Mouse (Mus musculus): ENCODE results near the gene Klhl29. TPM values are rescaled to one million over a fixed set of nuclear protein-coding genes. Genes with fewer than 3 reads are reported as not detected.

The Klhl29 gene
- total and polyA plus RNA-seq, 3 experiments: 16.3 to 54.3 (median 17.9) TPM

- DNase-seq: no peak
Measured at GRCm38 (mm10) chr12:5301841-5302240, 73.6 kb downstream of the Klhl29 start.

- DNase-seq: no peak
Measured at GRCm38 (mm10) chr12:5296422-5296821, 79.1 kb downstream of the Klhl29 start.

- DNase-seq: peak; percentile 76
Measured at GRCm38 (mm10) chr12:5292316-5292715, 83.2 kb downstream of the Klhl29 start.

GRCm38 (mm10) chr12:5285579-5285978 lies 89.9 kb downstream of the Klhl29 start:
- no peak for DNase-seq

GRCm38 (mm10) chr12:5284961-5285360 lies 90.5 kb downstream of the Klhl29 start:
- no peak for DNase-seq

- no peak for DNase-seq
Measured at GRCm38 (mm10) chr12:5283654-5284053, 91.8 kb downstream of the Klhl29 start.

- DNase-seq: no peak
Measured at GRCm38 (mm10) chr12:5282611-5283010, 92.9 kb downstream of the Klhl29 start.

- no peak for DNase-seq
Measured at GRCm38 (mm10) chr12:5279873-5280272, 95.6 kb downstream of the Klhl29 start.

- DNase-seq: peak; percentile 72
Measured at GRCm38 (mm10) chr12:5277028-5277427, 98.5 kb downstream of the Klhl29 start.

- no peak for DNase-seq
Measured at GRCm38 (mm10) chr12:5275507-5275936, 100.0 kb downstream of the Klhl29 start.

- no peak for DNase-seq
Measured at GRCm38 (mm10) chr12:5274519-5274944, 101.0 kb downstream of the Klhl29 start.

- peak; percentile 49 for DNase-seq
Measured at GRCm38 (mm10) chr12:5273316-5274047, 102.0 kb downstream of the Klhl29 start.

- no peak for DNase-seq
Measured at GRCm38 (mm10) chr12:5270527-5270926, 105.0 kb downstream of the Klhl29 start.

GRCm38 (mm10) chr12:5269936-5270335 lies 105.5 kb downstream of the Klhl29 start:
- DNase-seq: no peak

GRCm38 (mm10) chr12:5269061-5269460 lies 106.4 kb downstream of the Klhl29 start:
- DNase-seq: no peak

- DNase-seq: no peak
Measured at GRCm38 (mm10) chr12:5268188-5268612, 107.3 kb downstream of the Klhl29 start.

GRCm38 (mm10) chr12:5267271-5268187 lies 108.0 kb downstream of the Klhl29 start:
- no peak for DNase-seq

- no peak for DNase-seq
Measured at GRCm38 (mm10) chr12:5266773-5267172, 108.7 kb downstream of the Klhl29 start.

GRCm38 (mm10) chr12:5261476-5261875 lies 114.0 kb downstream of the Klhl29 start:
- DNase-seq: no peak

GRCm38 (mm10) chr12:5258779-5259178 lies 116.7 kb downstream of the Klhl29 start:
- peak; percentile 54 for DNase-seq

- no peak for DNase-seq
Measured at GRCm38 (mm10) chr12:5257174-5257573, 118.3 kb downstream of the Klhl29 start.

- peak; percentile 55 for DNase-seq
Measured at GRCm38 (mm10) chr12:5255079-5255478, 120.4 kb downstream of the Klhl29 start.

Data from adrenal gland, adult 2 months (tissue).